Mouse (Mus musculus) A20 (cell line): ENCODE data around the gene Foxp1.
A peak's percentile ranks its signal among the peaks of the same experiment; 100 is the strongest.

Source experiments
- DNase-seq: peaks from one replicate; pipeline ENCODE4 v3.0.0-alpha.2; 2011; ENCODE audit warnings: low read depth, low spot score

Gene Foxp1

DNA sequence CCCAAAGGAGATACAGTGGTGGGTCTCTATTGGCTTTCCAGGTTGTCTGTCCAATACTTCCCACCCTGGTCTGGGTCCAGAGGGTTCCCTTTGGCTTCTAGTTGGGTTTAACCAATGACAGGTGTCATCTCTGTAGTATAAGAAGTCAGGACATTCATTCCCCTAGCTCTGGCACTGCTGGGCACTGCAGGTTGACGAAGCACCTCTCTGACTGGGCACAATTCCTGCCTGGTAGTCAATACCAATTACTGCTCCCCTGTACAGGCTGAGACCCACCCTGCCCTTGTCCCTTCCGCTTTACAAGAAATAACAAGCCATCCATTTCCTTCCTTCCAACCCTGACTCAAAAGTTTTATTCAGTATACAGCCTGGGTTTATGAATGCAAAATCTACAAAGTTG lies 81.9 kb downstream of the Foxp1 start:
- no peak for DNase-seq

DNA sequence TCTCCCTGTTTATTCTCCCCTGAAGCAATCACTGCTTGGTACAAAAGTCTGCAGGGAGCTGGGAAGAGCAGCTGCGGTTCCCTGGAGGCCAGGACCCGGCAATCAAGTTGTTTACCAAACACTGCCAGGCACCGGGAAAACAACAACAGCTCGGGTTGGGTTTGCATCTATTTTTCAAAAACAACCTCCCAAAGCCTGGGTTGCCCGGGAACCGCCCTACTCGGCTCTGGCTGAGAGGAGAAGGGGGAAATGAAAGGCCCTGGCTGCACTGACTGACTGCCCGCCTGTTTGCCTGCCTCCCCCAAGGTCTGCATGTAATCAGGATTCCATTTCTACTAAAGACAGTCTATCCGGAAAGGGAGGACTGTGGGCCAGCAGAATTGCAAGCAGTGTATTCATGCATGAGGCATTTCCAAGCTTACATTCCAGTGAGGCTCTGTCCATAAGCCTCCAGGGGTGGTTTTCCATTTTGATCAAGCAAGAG lies 82.6 kb downstream of the Foxp1 start:
- DNase-seq: no peak

DNA sequence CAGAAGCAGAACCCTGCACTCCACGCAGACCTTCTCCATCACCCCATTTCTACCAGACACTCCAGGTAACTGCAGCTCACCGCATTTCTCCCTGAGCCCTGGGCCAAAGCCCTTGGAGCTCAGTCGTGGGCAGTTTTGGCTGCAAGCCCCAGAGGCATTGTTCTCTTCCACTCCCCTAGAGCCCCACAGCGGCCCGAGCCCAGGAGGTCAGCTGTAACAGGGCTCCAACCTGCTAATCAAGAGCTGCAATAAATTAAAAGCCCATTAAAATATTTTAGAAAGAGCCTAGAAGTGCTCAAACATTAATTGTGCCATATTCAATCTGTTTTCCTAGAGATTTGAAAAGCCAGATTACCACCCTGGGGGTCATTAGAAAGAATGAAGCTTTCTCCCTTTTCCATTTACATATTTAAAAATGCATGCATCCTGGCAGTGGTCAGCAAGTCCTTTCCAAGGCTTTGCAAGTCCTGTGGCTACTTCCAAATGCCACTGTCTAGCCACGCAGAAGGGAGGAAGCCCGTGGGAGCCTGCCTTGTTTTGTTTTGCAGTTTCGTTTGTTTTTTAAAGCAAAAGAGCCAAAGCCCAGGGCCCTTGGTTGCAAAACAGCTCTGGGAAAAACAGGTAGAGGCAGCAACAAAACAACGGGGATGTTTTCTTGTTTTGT lies 83.2 kb downstream of the Foxp1 start:
- no peak for DNase-seq

DNA sequence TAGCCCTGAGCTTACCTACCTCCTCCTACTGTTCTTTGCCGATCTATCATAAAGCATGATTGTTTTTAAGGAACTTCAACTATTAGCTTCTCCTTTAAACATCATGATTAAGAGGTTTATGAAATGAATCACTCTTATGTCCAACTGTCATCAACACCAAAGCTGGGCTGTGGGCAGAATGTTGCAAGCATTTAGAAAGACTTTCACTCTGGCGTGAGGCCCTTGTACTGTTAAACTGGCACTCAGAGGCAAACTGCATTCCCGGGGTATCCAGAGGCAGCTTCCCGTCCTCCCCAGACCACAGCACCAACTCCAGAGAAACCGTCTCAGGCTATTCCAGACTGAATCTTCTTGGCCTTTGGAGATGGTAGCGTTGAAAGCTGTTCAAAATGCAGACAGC lies 86.2 kb downstream of the Foxp1 start:
- no peak for DNase-seq

DNA sequence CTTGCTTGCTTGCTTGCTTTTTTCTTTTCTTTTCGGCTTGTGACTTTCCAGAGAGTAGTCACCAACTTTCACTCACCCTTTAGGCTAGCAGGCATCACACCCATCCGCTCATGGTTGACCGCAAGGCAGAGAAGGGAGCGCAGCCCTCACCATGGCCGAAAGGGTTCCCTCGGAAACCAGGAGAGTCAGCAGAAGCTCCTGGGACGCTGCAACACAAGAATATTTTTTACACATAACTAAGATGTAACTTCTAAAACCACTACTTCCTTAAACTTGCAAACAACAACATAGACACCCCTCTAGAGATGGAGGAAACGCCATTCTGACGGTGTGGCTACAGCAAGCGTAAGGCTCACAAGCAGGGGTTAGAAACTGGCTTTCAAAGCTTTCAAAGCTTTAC lies 87.4 kb downstream of the Foxp1 start:
- no peak for DNase-seq

DNA sequence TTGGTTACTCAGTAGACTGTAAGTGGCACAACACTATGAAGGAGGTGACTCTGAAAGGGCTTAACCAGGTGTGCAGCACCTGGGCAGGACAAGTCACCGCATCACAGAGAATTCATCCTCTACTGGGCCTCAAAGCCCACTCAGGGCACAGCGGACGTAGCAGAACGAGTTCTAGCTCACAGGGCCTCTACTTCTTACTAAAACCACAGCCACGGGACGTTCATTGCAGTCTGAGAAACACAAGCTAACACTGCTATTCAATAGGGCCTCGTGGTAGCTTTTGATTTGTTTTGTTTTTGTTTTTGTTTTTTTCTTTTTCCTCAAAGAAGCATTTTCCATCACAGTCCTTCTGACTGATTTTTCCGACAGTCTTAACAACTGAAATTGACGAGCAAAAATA lies 89.5 kb downstream of the Foxp1 start:
- DNase-seq: no peak

DNA sequence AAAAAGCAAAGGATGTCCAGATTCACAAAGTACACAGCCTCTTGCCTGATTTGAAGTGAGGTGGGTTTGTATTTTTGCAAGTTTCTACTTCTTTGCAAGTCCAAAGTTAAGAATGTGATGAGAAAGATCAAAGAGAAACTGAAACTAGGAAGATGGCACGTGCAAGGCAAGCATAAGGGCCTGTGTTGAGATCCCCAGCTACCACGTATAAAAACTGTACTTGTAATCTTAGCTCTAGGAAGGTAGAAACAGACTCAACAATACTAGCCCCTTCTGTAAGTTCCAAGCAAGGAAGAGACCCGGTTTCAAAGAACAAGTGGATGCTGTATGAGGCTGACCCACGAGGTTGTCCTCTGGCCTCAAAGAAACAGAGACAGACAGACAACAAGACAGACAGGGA lies 90.6 kb downstream of the Foxp1 start:
- peak; percentile 65 for DNase-seq

DNA sequence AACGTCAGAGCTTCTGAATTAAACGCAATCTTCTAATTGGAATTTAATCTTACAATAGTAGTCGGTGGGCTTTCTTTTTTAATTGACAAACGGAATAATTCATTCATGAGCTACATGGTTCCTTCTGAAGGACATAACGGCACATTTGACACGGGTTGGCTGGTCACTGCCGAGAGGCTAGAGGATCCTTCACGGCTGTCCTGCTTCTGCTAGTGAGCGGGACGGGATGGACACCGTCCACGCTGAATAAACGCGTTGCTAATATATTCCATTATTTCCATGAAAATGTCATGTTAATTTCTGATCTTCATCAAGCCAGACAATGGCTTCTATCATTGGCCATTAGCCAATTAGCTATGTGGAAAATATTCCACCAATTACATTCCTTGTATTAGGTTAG lies 92.0 kb downstream of the Foxp1 start:
- no peak for DNase-seq

DNA sequence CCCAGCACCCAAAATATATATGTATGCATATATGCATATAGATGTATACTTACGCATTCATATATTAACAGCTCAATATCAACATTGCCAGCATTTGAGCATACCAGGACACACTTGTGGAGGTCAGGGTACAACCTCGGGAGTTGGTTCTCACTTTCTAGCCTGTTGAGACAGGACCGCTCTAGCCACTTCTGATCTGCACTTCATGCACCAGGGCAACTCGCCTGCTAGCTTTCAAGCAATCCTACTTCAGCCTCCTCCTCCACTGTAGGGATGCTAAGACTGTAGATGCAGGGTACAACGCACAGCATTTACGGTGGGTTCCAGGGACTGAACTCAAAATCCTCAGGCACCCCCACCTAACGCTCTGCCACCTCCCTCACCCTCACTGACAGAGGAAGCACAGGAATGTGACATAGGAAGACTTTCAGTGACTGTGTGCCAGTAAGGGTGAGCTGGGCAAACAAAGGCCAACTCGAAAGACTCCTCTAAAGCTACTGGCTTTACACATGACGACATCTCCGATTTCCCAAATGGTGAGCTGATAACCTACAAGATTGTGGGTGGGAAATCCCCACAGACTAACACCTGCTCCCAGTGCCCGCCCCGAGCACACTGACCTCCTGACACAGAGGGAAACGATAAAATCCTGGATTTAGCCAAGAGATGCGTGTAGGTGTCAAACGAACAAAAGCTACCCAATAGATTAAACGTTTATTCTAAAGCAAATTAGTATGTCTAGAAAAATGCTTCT lies 93.0 kb downstream of the Foxp1 start:
- DNase-seq: no peak

DNA sequence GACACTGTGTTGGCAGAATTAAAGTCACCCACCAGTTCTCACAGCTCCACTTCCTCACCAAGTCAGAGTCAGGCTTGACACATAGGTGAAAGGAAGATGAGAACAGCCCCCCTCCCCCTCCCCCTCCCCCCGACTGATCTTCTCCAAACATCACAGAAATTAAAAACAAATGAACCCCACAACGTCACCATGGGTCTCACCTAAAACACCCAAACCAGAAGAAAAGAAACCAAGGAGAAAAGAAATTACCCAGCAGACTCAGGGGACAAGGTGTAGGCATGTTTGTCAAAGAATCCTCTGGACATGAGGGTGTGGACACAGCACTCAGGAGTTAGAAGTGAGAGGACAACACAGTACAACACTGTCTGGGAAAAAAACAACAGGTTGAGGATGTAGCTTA lies 93.6 kb downstream of the Foxp1 start:
- no peak for DNase-seq

DNA sequence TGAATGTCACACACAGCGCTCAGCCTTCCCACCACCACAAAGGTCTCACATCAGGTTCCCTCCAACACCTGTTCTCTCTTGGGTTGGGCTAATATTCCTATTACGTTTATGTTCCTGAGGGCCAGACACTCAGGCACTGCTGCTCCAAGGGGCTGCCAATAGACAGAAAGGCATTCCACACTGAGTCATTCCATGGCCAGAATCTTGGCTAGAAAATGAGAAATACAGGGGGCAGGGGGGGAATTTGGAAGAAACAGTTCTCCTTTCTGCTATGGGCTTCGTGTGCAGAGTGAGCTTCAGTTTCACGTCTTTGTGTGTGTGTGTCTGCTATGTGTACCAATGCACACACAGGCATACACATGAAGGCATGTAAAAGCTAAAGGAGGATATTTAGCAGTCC lies 95.2 kb downstream of the Foxp1 start:
- no peak for DNase-seq

DNA sequence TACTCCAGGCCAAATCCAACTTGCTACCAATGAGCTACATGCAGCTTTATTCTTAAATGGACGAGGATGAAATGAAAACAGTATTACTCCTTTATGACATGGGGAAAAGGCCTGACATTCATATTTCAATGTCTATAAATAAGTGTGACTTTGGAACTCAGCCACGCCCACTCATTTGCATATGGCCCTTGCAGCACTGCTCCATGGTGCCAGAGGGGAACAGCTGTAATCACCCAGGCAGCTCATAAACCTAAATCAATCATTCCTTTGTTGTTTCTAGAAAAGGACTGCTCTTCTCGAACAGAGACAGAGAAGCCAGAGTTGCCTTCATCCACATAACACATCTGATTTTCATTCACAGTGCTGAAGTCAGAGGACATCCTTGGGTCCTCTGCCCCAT lies 97.5 kb downstream of the Foxp1 start:
- DNase-seq: no peak

DNA sequence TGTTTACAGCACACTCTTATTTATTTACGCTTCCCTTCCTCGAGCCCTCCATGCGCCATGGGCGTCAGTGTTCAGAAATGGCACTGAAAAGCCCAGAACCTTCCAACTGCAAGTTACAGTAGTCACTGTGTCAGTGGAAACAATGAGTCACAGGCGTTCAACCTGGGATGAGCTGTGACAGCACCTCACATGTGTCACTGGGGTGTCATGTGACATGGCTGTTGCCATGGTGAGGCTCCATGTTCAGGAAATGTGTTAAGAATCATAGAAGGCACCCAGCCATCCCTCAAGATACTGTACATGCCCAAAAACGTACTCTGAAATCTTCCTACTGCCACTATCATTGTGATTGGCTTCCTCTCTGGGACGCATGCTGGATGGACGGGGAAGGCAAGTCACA lies 101.9 kb downstream of the Foxp1 start:
- no peak for DNase-seq

DNA sequence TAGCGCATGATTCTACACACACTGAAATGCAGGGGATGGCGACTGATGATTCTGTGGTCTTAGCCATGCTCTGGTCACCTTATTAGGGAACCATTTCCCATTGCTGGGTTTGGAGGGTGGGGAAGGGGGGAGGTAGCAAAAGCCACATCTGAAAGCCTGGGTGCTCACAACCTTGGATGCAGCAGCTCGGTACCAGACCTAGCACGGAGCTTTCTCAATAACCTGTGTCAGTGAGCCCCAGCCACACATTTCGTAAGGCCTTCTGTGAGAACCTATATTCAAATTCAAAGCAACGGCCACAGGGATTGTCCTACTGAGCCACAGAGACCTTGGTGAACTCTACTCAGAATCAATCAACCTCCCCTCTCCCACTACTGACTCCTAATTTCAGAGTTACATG lies 109.9 kb downstream of the Foxp1 start:
- DNase-seq: no peak

DNA sequence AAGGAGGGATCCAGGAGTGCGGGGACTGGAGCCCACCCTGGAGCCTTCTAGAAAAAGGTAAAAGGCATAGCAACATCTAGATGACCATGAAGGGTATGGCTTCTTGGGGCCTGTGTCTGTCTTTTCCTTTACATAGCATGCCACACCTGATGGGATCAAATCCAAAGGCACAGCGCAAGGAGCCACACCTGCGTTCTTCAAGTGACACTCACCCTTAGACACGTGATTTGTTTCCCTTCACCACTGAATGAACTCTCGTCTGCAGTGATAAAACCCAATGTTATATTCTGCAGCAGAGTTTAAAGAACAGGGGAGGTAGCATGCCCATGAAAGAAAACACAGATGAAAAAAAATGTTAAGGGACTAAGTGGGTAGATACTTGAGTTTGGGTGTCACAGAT lies 112.9 kb downstream of the Foxp1 start:
- no peak for DNase-seq

DNA sequence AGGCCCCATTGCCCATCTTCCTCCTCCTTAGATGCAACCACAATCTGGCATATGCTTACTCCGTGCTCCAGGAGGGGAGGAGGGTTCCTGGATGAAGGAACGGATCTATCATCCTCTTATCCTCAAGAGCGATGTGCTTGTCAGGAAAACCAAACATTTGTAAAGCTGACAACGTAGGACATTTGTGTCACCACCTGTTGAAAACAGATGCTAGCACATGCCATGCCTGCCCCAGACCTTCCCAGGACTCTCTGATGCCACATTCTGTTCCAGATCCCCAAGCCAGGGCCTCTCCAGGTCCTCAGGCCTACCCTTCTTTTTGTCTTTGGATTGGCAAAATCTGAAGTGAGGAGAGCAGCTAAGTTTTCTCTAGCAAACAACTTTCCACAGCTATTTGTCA lies 113.6 kb downstream of the Foxp1 start:
- no peak for DNase-seq

DNA sequence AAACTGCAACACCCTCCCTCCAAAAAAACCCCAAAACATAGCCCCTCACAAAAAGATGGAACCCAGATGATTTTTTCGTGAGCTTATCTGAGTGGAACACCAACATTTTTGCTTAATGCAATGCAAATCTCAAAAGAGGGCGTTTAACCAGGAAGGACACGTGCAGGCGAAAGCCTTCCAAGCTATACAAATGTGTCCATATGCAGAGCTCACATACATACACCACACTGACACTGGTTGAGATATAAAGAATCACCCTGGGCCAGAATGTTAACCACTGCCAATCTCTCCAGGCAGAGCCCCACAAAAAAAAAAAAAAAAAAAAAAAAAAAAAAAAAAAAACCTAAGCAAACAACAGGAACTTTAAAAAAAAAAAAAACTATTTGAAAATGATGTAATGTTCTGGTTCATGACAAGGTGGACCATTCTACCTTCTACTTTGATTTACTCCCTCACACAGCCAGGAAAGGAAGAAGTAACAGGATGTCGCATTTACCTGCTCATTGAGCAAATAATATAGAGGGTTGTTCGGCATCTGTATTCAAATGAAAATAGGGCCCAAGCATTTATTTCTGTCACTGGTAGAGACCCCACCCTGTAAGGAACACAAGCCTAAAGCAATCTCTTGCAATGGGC lies 118.6 kb downstream of the Foxp1 start:
- DNase-seq: no peak

DNA sequence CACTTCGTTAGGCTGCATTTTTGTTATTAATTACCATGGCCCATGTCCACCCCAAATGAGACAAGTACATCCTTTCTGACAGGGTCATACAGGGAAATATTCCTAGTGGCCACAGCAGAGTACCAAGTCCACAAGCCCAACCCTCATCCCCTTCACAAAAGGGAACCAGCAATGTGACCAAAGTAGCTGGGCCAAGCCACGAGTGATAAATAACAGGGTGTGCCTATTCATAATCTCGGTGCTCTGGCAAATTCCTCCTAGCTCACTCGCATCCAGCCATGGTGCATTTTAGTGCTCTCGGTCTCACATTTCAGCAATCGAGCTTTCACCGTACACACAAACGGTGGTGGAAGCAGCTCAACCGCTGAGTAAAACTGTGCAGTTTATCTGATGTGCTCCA lies 119.6 kb downstream of the Foxp1 start:
- DNase-seq: no peak

DNA sequence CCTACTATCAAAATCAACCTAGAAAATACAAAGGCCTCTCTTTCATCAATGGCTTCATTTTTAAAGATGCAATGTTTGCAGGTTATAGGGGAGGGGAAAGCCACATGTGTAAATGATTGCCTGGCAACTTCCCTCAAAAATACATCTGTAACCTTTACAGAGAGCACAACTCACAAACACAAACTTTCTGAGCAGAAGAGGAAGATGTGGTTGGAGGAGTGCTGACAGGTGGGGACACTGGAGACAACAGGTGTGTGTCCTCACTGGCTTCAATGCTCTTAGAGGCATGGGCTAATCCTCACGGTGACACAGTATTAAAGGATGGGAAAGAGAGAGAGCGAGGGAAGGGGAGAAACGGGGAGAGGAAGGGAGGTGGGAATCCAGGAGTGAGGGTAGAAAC lies 120.2 kb downstream of the Foxp1 start:
- DNase-seq: peak; percentile 65

DNA sequence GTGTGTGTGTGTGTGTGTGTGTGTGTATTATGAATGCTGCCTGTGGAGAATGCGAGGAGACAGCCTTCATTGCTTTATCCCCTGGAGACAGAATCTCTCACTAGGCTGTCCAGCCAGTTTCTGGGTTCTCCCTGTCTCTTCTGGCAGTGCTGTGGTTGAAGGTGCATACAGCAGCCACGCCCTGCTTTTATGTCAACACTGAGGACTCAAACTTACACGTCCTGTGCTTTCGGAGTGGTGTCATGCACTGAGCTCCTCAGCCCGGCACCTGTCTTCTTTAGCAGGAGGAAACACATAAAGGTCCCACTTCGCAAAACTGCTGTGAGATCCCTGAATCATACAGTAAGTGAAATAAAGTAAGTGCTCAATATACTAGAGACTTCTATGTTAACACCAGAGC lies 120.7 kb downstream of the Foxp1 start:
- DNase-seq: no peak

DNA sequence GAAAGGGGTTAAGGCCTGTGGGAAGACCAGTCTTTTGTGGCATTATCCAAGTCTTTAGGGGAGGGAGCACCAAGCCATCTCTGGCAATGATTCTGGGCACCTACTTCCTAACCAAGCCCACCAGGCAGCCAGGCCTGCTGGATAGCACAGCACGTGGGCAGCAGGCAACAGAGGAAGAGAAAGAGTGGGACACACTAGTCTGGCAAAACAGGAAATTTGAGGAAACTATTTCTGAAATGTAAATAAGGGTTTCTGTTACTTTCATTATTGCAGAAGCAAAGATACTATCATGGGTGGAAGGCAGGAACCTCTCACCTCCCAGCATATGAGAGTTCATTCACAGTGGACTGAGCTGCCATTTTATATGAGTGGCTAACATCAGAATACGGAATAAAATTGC lies 121.3 kb downstream of the Foxp1 start:
- DNase-seq: peak; percentile 30

DNA sequence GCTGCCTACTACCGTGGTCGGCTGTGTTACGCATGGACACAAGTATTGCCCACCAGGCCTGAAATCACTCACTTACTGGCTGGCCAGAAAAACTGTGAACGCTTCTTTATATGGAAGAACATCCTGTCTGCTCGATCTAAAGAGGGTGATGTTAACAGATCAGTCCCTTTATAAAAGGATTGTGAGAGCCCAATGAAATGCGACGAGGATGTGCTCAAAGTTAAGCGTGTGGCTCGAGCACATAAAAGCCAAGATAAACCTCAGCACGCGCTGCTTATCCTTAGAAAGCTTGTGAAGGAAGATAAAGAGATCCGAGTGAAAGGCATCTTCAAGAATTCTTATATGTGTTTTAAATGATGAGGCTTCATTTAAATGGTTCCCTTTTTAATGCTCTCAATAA lies 126.8 kb downstream of the Foxp1 start:
- DNase-seq: no peak

DNA sequence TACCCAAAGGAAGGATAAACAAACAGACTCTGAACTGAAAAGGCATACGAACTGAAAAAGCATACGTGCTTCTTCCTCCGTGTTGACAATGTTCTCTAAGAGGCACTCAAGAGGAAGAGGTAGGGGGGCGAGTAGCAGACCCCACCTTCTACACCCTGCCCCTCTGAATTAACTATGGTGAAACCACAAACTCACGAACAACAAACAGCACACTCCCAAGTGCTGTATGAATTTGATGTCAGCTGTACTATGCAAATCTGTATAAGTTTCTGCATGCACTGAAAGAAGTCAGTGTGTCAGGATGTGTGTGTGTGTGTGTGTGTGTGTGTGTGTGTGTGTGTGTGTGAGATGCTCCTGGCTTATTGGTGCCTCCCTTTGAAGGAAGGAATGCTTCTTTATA lies 127.7 kb downstream of the Foxp1 start:
- peak; percentile 50 for DNase-seq
